Mouse (Mus musculus) kidney, embryonic 14.5 days (tissue): ENCODE data around the gene Actn3. TPM values are rescaled to one million over a fixed set of nuclear protein-coding genes. Genes with fewer than 3 reads are reported as not detected.

Experiments used
- ATAC-seq: fragments of 200-750 bp; cut with Nextera tagmentation; 2 replicates; pipeline ENCODE4 v1.8.0; 2017; ENCODE audit warnings: moderate number of reproducible peaks, mild to moderate bottlenecking, moderate TSS enrichment, moderate library complexity; ENCODE audit not compliant: low FRiP score, low TSS enrichment
- H3K27ac ChIP-seq: fragments of 300-500 bp; sonication (generic); 2 replicates; pipeline ENCODE4 v1.5.1; 2014; ENCODE audit warnings: low read depth, mild to moderate bottlenecking, low read length, moderate library complexity, mixed read lengths
- H3K27me3 ChIP-seq: fragments of 300-500 bp; sonication (generic); 2 replicates; pipeline ENCODE4 v1.6.1; 2014; ENCODE audit warnings: mild to moderate bottlenecking, low read length; ENCODE audit not compliant: control insufficient read depth, insufficient read depth
- H3K36me3 ChIP-seq: fragments of 300-500 bp; sonication (generic); 2 replicates; pipeline ENCODE4 v1.6.1; 2014; ENCODE audit warnings: low read length, mixed read lengths; ENCODE audit not compliant: control insufficient read depth, insufficient read depth
- H3K4me1 ChIP-seq: fragments of 300-500 bp; sonication (generic); 2 replicates; pipeline ENCODE4 v1.6.1; 2014; ENCODE audit warnings: low read length, mixed read lengths; ENCODE audit not compliant: control insufficient read depth, insufficient read depth
- H3K4me2 ChIP-seq: fragments of 300-500 bp; sonication (generic); replicated peaks from 2 replicates; pipeline ENCODE4 v1.6.1; 2014; ENCODE audit warnings: low read depth, mild to moderate bottlenecking, low read length
- H3K4me3 ChIP-seq: fragments of 300-500 bp; sonication (generic); 2 replicates; pipeline ENCODE4 v1.5.1; 2014; ENCODE audit warnings: mild to moderate bottlenecking, low read length
- H3K9ac ChIP-seq: fragments of 300-500 bp; sonication (generic); 2 replicates; pipeline ENCODE4 v1.6.1; 2014; ENCODE audit warnings: low read depth, mild to moderate bottlenecking, low read length, moderate library complexity
- H3K9me3 ChIP-seq: fragments of 300-500 bp; sonication (generic); 2 replicates; pipeline ENCODE4 v1.6.1; 2016; ENCODE audit warnings: low read length; ENCODE audit not compliant: control insufficient read depth
- WGBS: fragments of 180-500 bp; shearing (Covaris S2); extraction: QIAGEN DNeasy Blood & Tissue Kit; methylation state at CpG from one replicate; pipeline ENCODE4 v1.1.7; 2014; 5-methylcytosine and 5-hydroxymethylcytosine counted together
- polyA plus RNA-seq: library from polyadenylated mRNA; unstranded; fragments of >200 nt; fragmentation: Nextera tagmentation; extraction: Ambion mirVana; gene quantifications from 2 replicates; pipeline ENCODE4 v1.2.1, GENCODE M21; 2014

Actn3 gene
- polyA plus RNA-seq = 12.8 and 13.8 TPM in 2 replicates

- Histone ChIP-seq H3K4me2 (peak within 1 kb of the TSS; percentile 81), H3K27ac (peak within 1 kb of the TSS; percentile 72), H3K4me1 (peaks cover 20% of the 10 kb centered on the region), H3K27me3 (no peaks in the 10 kb centered on the region), H3K4me3 (peak within 1 kb of the TSS; percentile 92), H3K9me3 (no peaks in the 10 kb centered on the region), H3K36me3 (no peaks in the 10 kb centered on the region), H3K9ac (peak within 1 kb of the TSS; percentile 88)
- ATAC-seq = peak; percentile 54
- WGBS = 4% methylated on average over 17 of the region's 17 CpGs
Observed at GRCm38 (mm10) chr19:4877785-4878184, at the start of gene Actn3. Gene Actn3, minus strand, starts transcription at chr19:4877909.

GRCm38 (mm10) chr19:4925121-4925860, 47.6 kb upstream of the Actn3 start:
- Histone ChIP-seq H3K4me2 (no peak overlapping the region), H3K4me1 (peaks cover 12% of the 10 kb centered on the region; the same call in 1 of the 2 replicates), H3K9me3 (no peaks in the 10 kb centered on the region), H3K9ac (no peak overlapping the region), H3K27ac (no peak overlapping the region), H3K36me3 (peaks cover 46% of the 10 kb centered on the region), H3K27me3 (no peaks in the 10 kb centered on the region), H3K4me3 (no peak overlapping the region)
- WGBS = 97% methylated on average over 11 of the region's 11 CpGs
- ATAC-seq = no peak

- H3K9me3 ChIP-seq = no peaks in the 10 kb centered on the region
- H3K27me3 ChIP-seq = no peaks in the 10 kb centered on the region
- WGBS = 78% methylated on average over 6 of the region's 6 CpGs
- H3K4me3 ChIP-seq = no peak overlapping the region
- no peak overlapping the region for H3K27ac ChIP-seq
- H3K9ac ChIP-seq = no peak overlapping the region
- H3K4me1 ChIP-seq = no peaks in the 10 kb centered on the region
- ATAC-seq = no peak
- H3K36me3 ChIP-seq = peaks cover 91% of the 10 kb centered on the region
- H3K4me2 ChIP-seq = no peak overlapping the region
Observed at GRCm38 (mm10) chr19:4919652-4920051, 41.9 kb upstream of the Actn3 start.

GRCm38 (mm10) chr19:4916827-4917226, 39.1 kb upstream of the Actn3 start:
- Histone ChIP-seq H3K4me3 (no peak overlapping the region), H3K27ac (no peak overlapping the region), H3K27me3 (no peaks in the 10 kb centered on the region), H3K9ac (no peak overlapping the region), H3K4me2 (no peak overlapping the region), H3K4me1 (no peaks in the 10 kb centered on the region), H3K9me3 (no peaks in the 10 kb centered on the region), H3K36me3 (peaks cover 95% of the 10 kb centered on the region)
- no peak for ATAC-seq
- 89% methylated on average over 10 of the region's 10 CpGs for WGBS

- WGBS = 91% methylated on average over 15 of the region's 15 CpGs
- Histone ChIP-seq H3K4me2 (no peak overlapping the region), H3K9me3 (no peaks in the 10 kb centered on the region), H3K9ac (no peak overlapping the region), H3K4me3 (no peak overlapping the region), H3K36me3 (peaks cover 95% of the 10 kb centered on the region), H3K27me3 (no peaks in the 10 kb centered on the region), H3K27ac (no peak overlapping the region), H3K4me1 (no peaks in the 10 kb centered on the region)
- no peak for ATAC-seq
Observed at GRCm38 (mm10) chr19:4915924-4916603, 38.4 kb upstream of the Actn3 start.

GRCm38 (mm10) chr19:4909376-4909775, 31.7 kb upstream of the Actn3 start:
- no peak for ATAC-seq
- peaks cover 6% of the 10 kb centered on the region; the same call in 1 of the 2 replicates for H3K4me1 ChIP-seq
- no peak overlapping the region for H3K27ac ChIP-seq
- peaks cover 68% of the 10 kb centered on the region for H3K36me3 ChIP-seq
- no peak overlapping the region for H3K9ac ChIP-seq
- H3K27me3 ChIP-seq = no peaks in the 10 kb centered on the region
- H3K9me3 ChIP-seq = no peaks in the 10 kb centered on the region
- H3K4me2 ChIP-seq = no peak overlapping the region
- 91% methylated on average over 7 of the region's 7 CpGs for WGBS
- H3K4me3 ChIP-seq = no peak overlapping the region

GRCm38 (mm10) chr19:4908107-4908506, 30.4 kb upstream of the Actn3 start:
- Histone ChIP-seq H3K9me3 (no peaks in the 10 kb centered on the region), H3K27me3 (no peaks in the 10 kb centered on the region), H3K4me3 (no peak overlapping the region), H3K36me3 (peaks cover 55% of the 10 kb centered on the region), H3K4me2 (no peak overlapping the region), H3K27ac (no peak overlapping the region), H3K4me1 (peaks cover 6% of the 10 kb centered on the region; the same call in 1 of the 2 replicates), H3K9ac (no peak overlapping the region)
- 83% methylated on average over 4 of the region's 4 CpGs for WGBS
- no peak for ATAC-seq

- Histone ChIP-seq H3K4me1 (peaks cover 6% of the 10 kb centered on the region; the same call in 1 of the 2 replicates), H3K36me3 (peaks cover 38% of the 10 kb centered on the region), H3K9me3 (no peaks in the 10 kb centered on the region), H3K9ac (peak within 1 kb of the TSS; percentile 48), H3K27me3 (no peaks in the 10 kb centered on the region), H3K4me2 (peak within 1 kb of the TSS; percentile 53), H3K4me3 (peak within 1 kb of the TSS; percentile 56), H3K27ac (no peak within 1 kb of the TSS)
- WGBS = 7% methylated on average over 31 of the region's 31 CpGs
- ATAC-seq = peak; percentile 59; the same call in 1 of the 2 replicates
Observed at GRCm38 (mm10) chr19:4905979-4906794, 28.5 kb upstream of the Actn3 start, which contains the start of gene Bbs1. Gene Bbs1, minus strand, starts transcription at chr19:4906628.
